Mouse (Mus musculus) kidney, adult 2 months (tissue): ENCODE measurements around the gene Cdca7.

Experiments
- CTCF ChIP-seq: fragments of 200-500 bp; conservative IDR thresholded peaks from 2 replicates; pipeline ENCODE4 v1.5.1; 2011; ENCODE audit warnings: low read depth, mild to moderate bottlenecking, control low read depth, low read length, moderate library complexity, mixed read lengths; ENCODE audit not compliant: insufficient read depth, insufficient read length
- POLR2A ChIP-seq: fragments of 200-500 bp; IDR thresholded peaks from one replicate; pipeline ENCODE4 v1.6.1; 2011; ENCODE audit warnings: low read depth, low read length, control low read depth

GRCm38 (mm10) chr2:72438941-72439533 lies 36.9 kb upstream of the Cdca7 start:
- no peak for TF ChIP-seq CTCF
- no peak for TF ChIP-seq POLR2A
